Mouse (Mus musculus): ENCODE measurements around the gene Spef2.
"Not testable (repeated sequence)": the region's sequence is repeated elsewhere in the genome, so short reads cannot be mapped to it uniquely, and the experiment has no call there.

Spef2 gene

DNA sequence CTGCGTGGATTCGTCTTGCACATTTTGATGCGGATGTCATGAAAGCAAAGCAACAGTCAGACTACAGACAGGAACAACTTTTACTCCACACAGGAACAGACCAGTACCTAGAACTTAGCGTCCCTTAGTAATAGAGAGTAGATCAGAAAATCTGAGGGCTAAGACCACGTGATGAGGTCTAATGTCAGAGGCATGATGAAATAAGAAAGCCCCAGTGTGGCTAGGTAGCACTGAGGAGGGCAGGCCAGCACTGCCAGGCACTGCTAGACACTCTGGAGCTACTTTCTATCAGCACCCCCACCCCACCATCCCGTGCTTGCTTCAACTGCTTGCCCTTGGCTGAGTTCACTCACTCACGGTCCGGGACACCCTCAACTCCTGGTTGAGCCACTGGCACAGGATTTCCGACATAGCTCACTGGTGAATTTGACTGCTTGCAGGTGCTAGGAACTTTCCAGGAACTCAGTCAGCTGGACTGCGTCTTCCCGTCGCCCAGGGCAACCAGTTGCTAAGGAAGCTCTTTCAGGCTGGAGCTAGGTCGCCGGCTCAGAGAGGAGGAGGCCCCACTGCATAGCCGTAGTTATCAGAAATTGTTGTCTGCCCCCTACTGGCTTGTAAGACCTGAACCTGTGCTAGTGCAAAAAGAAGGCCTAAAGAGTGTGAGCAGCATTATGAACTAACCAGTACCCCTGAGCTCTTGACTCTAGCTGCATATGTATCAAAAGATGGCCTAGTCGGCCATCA, at the start of gene Spef2:
Gene Spef2 (minus strand): TSS at position 510 of the 744 bp plus-strand sequence.
- peak; percentile 47 for DNase-seq (ENCODE audit: low spot score)

DNA sequence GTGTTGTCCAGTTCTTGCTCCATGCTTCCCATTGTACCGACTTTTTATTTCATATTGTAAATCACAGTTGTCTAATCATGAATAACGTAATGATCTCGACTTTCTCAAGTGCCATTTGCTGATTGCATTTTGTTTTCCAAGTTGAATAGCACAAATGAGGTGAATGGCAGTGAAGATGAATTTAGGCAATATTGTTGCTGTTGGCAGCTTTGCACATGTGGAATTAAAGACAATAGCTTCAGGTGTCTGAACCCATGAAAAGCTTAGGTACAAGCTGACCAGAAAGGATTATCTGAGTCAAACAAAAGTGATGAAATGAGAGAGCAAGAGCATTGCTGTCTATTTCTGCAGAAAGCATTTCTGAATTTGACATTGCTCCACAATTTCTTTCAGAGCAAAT, 45.5 kb upstream of the Spef2 start:
- DNase-seq (ENCODE audit: low spot score), result no peak

DNA sequence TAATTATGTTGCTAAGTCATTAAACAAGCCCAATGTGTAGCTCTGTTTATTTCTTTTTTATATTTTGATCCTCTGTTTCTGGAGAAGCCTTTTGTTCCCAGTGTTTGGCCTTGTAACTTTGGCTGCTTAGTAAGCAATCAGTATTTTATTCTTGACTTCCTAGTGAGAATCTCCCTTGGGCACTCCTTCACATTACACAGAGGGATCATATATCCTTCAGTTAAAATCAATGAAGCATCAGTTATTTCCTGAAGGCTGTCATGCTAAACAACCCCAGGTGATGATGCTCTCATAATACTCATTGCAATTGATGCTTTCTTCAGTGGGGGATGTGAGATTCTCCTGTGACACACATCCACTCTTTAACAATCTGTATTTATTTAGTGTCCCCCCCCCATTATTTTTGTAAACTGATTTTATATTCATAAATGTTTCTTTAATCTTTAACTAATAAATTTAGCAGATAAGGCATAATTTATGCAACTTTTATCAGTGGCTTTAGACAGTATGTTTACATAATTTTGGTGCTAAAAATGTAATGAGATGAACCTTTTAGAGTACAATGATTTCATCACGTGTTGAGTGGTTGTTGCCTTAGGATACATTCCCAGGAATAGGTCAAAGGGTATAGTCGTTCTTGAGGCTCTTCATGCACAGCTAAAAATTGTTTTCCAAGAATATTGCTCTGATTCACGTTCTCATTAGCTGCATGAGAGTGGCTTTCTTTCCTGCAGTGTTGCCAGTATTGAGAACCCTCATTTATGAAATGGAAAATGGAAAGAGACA, 39.8 kb upstream of the Spef2 start:
- DNase-seq (ENCODE audit: low spot score), result no peak

DNA sequence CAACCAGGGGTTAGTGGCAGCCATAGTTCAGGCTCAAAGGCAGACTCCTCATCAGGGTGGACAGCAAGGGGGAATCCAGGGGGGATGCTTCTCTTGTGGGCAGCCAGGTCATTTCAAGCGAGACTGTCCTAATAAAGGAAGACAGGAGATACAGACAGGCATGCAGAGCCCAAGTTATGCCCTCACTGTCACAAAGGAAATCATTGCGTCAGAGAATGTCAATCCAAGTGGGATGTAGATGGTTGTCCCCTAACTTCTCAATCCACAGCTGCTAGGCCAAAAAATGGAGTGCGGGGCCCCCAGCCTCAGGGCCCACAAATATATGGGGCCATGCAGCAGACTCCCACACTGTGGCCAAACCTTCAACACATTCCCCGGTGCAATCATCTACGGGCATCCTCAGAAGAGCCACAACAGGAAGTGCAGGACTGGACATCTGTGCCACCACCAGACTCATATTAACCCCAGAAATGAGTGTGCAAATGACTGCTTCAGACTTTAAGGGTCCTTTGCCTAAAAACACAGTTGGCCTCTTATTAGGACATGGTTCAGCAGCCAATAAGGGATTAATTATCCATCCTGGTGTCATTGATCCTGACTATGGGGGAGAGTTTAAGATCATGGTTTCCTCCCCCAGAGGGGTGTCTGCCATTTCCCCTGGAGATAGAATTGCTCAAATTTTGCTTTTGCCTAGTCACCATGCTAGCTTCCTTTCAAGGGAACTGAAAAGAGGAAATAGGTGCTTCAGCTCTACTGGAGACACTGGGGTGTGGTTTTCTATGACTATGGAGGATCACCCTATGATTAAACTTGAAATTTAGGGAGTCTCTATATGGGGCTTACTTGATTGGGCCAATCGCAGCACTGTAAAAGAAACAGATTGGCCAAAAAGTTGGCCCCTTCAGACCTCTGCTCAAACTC, 25.8 kb upstream of the Spef2 start:
- DNase-seq (ENCODE audit: low spot score), result not testable (repeated sequence)

DNA sequence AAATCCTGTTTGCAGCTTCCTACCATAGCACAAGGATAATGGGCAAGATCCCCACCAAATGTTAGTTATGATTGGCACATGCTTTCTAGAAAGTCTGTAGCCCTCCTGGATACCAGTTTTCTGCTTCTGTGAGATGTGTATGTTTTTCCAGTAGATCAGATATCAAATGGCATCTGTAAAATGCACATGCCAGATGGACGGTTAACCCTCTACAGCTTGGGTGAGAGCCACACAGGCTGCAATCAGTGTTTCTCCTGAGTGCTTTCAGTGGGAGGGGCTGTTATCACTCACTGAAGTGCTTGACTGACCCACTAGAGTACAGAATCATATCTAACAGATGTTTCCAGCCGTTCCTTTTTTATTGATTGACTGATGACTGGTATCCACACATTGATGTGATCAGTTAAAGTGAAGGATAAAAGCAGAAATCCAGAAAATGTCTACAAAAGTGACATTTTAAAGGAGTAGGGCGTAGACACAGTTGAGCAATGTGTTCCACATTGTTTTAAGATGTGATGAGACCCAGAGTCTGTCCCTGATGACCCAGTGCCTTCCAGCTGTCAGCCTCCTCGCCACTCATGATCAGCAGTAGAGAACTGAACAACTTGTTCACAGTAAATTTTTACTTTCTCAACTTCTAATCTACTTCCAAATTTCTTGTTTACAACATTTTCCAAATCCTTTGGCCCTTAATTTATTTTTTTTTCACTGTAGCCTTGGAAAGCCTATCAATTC, 19.7 kb upstream of the Spef2 start:
- DNase-seq (ENCODE audit: low spot score), result no peak

DNA sequence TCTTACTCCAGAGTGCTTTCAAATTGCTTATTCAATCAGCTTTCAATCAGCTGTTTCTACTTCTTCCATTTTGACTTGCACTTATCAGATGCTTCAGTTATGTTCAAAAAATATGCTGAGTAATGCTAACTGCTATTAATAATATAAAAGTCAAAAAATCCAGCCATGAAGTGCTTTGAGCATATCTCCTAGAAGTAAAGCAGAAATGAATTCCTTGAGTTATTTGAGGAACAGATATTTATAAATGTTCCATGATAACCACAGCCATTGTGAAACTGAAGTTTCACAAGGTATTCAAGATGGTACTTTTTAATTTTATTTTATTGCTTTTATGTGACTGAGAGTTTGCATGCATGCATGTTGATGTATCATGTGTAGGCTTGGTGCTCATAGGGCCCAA, 18.4 kb upstream of the Spef2 start:
- DNase-seq (ENCODE audit: low spot score), result no peak

DNA sequence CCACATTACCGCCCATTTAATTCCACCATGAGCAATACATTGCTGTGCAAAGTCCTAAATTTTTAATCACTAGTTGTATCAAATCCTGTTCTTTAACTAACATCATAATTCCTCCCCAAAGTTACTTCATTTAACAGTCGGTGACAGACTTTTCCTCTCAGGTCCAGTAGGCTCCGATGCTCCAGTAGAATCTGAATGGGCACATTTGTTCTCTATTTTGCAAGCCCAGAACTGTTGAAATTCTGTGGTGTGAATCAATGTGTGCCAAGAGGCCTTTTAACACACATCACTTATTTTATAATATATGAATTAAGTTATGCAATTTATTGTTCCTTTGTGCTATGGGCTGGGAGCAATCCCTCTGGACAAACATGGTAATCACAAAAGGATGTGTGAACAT, 2.3 kb upstream of the Spef2 start:
- no peak for DNase-seq (ENCODE audit: low spot score)

DNA sequence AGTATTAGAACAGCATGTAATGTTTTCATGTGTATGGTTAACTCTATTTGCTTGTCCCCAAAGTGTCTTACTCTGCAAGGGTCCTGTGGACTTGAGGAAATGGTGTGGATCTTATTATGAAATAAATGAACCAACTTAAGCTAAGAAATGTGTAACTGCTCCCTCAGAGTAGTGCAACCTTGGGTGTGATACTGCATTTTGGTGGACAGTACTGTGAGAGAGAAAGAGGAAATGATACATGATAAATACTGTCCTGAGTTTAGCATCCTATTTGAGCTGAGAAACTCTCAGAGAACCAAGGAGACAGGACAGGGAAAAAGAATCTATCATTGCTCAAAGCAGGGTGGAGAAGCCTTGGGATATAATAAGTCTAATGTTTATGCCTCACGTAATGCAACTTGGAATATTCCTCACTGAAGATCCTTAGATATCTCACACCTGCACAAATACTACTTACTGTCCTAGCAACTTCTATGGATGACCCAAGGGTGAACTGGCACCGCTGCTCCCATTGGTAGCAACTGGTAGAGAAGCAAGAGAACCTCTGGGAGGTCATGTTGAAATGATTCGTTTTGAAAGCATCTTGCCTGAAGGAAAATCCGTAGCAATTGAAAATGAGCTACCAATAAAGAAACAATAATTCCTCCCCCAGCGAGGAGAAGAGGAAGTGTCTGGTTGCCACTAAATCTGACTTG, 1.1 kb downstream of the Spef2 start:
- DNase-seq (ENCODE audit: low spot score), result no peak

DNA sequence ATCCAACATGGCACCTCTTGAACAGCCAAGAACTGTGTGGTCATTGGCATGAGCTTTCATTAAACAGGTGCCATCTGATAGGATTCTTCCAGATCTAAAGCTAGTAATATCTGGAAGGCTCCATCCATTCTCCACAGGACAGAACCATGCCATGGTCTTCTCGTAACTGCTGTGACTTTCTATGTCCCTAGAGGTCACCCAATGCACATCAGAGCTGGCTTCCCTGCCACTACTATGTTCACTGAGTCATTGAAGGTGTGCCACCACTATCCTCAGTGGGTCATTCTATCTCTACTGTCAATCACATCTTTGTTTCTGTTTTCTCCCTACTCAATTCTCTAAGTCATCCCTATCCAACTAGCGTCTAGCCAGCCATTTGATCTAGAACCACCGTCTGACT, 6.5 kb downstream of the Spef2 start:
- DNase-seq (ENCODE audit: low spot score), result no peak

DNA sequence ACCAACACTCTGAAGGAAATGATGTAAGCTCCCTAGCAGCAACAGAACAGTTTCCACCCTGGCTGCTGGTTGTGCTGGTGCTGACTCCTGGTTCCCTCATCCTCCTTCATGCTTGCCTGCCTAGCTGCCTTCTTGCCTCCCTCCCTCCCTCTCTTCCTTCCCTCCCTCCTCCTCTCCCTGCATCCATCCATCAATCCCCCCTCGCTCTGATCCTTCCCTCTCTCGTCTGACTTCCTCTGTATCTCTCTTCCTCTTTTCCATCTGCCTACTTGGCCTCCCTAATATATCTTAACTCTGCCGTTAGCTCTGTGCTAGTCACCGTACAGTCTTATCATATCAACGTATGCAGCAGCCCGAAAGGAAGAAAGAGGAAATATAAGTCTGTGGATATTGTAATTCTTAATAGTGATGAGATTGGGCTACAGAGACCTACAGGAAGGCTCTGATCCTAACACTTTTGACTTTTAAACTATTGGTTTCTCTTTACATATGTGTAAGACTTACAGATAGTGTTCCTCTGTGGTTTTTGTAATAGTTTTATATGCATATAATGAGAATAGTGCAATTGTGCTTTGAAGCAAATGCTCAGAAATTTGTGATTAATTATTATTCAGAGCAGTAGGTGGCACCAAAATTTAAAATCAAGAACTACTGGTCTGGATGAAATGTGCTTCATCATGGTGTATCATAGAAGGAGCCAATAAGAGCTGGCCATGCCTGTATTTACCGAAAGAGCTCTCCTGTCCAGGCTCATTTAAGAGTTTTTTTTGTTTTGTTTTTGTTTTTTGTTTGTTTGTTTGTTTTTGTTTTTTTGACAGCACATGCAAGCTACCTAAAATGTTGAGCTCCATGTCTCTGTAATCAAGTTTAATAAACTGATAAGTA, 33.9 kb downstream of the Spef2 start:
- no peak for DNase-seq (ENCODE audit: low spot score)

DNA sequence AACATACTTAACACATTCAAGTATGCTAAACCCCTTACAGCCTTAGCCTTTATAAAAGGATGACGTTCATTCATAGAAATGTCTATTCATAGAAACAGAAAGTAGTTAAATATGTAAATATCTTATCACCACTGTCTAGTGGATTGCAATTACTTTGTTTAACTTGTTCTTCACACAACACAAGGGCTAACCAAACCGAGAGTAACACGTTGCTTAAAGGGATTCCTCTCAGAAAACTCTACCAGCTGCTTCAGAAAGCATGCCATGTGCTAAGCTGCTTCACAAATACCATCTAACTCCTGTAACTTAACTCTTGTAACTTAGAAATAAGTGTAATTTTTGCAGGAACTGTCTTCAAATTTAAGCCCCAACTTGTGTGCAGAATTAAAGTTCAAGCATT, 35.0 kb downstream of the Spef2 start:
- DNase-seq (ENCODE audit: low spot score), result no peak

DNA sequence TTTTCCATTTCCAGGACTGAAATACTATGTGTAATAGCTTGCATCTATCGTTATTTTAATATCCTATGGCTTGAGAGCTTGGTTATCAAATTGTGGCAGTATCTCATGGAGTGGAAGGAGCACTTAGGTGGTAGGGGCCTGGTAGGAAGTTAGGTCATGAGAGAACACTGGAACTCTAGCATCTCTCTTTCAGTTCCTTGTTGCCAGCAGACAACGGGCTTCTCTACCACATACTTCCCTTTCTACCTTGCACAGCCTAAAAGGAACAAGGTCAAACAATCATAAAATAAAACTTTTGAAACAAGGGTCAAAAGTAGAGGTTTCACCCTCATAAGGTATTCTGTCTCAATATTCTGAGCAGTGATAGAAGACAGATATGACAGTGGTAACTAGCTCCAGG, 38.3 kb downstream of the Spef2 start:
- no peak for DNase-seq (ENCODE audit: low spot score)

DNA sequence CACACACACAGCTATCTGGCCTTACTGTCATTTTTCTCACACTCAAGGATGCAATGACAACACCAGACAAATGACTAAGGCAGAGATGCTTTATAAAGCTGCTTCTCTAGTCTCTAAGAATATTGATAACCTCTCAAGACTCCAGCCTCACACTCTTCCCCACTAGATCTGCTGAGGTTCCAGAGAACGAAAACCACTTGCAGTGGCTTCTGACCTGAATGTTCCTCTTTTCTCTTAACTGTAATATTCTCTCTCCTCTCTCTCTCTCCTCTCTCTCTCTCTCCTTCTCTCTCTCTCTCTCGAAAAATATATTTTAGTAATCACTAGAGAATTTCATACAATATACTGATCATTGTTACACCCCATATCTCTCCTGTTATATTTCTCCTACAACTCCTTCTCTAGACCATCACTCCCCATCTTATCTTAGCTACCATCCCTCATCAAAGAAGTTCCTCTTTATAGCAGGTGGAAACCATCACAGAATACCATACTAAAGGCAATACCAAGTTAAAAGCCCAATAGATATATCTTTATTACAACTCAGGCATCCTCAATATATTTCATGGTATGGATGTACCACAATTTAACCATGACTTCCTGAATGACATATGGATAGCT, 42.7 kb downstream of the Spef2 start:
- no peak for DNase-seq (ENCODE audit: low spot score)

DNA sequence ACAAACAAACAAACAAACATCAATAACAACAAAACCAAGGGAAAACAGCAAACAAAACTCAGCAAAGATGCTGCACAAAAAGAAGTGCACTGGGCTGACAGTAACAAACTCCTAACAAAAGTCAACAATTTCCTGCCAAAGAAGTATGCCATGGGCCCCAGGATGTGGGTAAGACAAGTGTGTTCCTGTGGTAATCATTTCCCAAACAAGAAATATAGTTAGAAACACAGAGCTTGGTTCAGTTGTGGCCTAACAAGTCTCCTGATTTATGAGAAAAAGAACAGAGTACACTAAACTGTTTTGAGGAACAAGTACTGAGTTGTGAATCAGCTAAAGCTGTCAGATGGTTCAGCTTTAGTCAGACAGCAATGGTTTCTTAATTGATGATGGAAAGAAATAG, 46.8 kb downstream of the Spef2 start:
- no peak for DNase-seq (ENCODE audit: low spot score)

DNA sequence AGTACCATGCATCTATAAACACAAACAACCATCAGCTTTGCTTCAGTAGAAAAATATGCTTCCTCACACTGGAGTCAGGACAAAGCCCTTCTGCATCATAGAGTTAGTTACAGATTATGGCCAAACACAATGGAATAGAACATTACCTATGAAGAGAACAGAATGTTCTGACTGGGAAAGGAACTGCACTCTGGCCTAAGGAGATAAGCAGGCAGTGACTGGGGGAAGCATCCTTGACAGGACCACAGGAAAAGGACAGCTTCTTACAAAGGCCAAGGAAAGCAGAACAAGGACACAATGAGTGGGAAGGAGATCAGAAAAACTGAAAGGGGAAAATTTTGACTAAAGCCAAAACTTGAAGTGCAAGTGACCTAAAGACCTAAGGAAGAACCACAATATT, 56.9 kb downstream of the Spef2 start:
- no peak for DNase-seq (ENCODE audit: low spot score)

DNA sequence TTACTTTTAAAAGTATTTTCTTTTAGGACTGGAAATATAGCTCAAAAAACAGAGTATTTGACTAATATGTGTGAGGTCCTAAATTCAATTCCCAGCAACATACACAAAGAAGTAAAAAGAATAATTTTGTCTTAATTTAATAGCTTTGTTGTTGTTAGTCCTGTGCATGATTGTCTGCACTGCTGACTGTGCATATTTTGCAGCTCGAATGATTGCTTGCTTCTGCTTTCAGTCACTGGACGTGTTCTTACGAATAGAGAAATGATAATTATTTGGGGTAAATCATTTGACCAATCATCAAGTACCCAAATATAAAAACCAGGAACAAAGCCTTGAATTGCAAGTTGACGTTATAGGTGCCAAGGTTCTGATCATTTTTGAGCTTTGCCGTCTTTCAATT, 57.8 kb downstream of the Spef2 start:
- no peak for DNase-seq (ENCODE audit: low spot score)

DNA sequence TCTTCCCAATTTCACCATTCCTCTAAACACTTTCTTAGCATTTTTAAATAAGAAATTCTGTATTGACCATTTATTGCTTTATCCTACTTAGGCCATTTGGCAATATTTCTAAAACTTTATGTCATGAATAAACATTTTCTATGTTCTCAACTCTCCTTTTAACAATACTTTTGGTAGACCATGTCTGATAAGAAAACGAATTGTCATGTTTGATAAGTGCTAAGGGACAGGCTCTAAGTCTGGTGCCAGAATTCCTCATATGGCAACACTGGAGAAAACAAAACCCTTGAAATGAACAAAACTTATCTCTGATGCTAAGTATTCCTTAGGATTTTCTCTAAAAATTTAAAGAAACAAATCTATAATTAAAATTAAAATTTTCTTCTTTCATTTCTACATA, 58.2 kb downstream of the Spef2 start:
- no peak for DNase-seq (ENCODE audit: low spot score)

DNA sequence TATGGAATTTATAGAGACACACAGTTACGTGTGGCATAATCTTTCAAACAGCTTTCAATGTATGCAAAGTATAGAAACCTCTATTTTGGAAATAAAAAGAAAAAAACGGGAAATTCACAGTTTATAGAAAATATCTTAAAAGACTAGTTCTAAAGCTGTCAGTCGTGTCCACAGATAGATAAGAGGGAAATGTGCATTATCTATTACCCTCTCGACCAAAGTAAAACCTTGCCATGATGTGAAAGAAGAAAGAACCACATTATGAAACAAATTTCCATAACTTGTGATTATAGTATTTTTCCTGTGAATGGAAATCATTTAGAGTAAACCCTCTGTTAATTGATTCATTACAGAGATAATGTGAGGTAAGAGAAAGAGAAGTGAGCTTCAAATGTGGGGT, 65.2 kb downstream of the Spef2 start:
- no peak for DNase-seq (ENCODE audit: low spot score)

DNA sequence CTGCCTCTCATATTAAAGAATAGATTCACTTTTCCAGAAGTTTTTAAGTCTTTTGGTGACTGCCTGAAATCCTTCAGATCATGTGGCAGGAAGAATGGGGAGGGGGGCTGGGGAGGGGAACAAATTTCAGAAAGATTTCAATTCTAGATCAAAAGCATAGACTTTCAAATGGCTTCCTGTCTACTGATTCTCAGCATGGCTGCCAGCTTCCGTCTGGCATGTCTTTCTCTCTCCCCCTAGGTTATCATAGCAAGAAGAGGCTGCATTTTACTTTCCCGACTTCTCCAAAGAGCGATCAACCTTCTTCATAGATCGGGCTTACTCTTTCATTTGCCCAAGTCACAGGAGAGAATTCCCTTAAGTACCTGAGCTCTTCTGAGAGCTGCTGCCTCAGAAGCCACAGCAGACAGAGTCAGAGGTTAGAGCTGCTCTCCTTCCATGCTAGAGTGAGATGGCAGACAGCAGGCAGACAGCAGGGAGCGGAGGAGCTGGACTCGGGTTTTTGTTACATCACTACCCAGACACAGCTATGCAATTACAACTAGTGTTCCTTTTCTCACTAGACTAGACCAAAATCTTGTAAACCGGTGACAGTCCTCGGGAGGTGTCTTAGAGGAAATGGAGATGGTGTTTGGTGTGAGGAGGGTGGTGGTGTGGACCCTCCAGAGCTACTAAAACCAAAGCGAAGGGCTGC, 71.2 kb downstream of the Spef2 start:
- no peak for DNase-seq (ENCODE audit: low spot score)

Data from yolk sac, embryonic 10.5 days (tissue).